Mouse (Mus musculus): ENCODE results near the gene Afap1l2. TPM values are rescaled to one million over a fixed set of nuclear protein-coding genes. Genes with fewer than 3 reads are reported as not detected.

Afap1l2 gene
- polyA plus RNA-seq, 1 experiment from 2014 or later: 5.5 TPM

DNA sequence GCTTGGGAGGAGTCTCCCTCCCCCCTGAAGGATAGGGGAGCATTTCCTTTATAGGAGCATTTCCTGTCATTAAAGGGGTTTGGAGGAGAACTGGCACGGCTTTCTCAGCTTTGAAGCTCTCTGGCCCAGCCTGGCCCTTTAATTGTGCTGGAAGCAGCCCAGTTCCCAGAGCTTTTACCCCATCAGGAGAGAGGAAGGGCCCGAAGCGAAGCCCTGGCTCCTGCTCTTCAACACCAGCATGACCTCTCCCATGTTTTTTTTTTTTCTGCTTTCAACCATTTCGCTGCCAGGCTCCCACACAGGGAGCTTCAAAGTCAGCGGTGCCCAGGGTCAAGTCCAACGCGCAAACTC lies 4.6 kb downstream of the Afap1l2 start:
- H3K9me3 ChIP-seq (replicated peaks; ENCODE audit: control insufficient read depth, low read length): no peaks in the 10 kb centered on the region
- H3K9ac ChIP-seq (replicated peaks; ENCODE audit: low read length): no peak overlapping the region
- H3K27me3 ChIP-seq (ENCODE audit: control insufficient read depth, insufficient read depth, low read length): peaks cover 4% of the 10 kb centered on the region
- H3K4me1 ChIP-seq (ENCODE audit: control insufficient read depth, insufficient read depth, low read length): peaks cover 2% of the 10 kb centered on the region
- WGBS: 22% methylated on average over 7 of the region's 7 CpGs
- H3K27ac ChIP-seq (replicated peaks; ENCODE audit: low read depth, low read length): no peak overlapping the region
- ATAC-seq (replicated peaks; ENCODE audit: insufficient number of reproducible peaks, low FRiP score, low TSS enrichment, low read depth) (no peak), DNase-seq (ENCODE audit: low spot score) (no peak)
- no peaks in the 10 kb centered on the region for H3K36me3 ChIP-seq (replicated peaks; ENCODE audit: control insufficient read depth, insufficient read depth, low read depth, low read length)
- H3K4me2 ChIP-seq (ENCODE audit: low read depth, low read length): no peak overlapping the region
- H3K4me3 ChIP-seq (ENCODE audit: low read depth, low read length): no peak overlapping the region

DNA sequence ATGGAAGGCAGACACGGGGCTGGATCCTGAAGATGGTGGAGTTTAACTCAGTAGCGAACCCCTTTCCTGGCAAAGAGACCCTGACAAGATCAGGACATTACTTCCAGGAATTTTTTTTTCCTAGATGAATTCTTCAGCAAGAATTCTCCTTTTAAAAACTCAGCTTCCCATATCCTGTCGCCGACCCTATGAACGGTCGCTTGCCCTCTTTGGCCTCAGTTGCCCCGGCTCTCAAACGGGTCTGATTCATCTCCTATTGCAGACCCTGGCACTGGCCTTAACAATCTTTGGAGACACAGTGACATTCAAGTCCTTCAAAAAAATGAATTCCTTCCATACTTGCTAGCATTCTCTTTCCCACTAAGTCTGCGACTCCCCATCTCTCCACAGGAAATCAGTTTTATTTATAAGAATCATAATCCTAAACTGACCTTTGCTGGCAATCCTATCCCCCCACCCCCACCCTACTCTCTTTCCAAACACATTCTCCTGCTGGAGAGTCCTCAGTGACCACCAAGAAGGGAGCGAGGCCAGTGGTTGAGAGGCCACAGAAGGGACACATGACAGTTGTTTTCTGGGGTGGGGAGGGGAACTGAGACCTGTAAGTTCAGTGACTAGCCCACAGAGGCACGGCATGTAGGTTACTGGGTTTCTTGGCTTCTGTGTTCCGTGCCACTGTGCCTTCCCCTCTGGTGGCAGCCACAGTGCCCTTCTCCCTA lies 5.1 kb downstream of the Afap1l2 start:
- WGBS: 61% methylated on average over 12 of the region's 12 CpGs
- no peak overlapping the region for H3K27ac ChIP-seq (replicated peaks; ENCODE audit: low read depth, low read length)
- DNase-seq (ENCODE audit: low spot score): no peak
- ATAC-seq (replicated peaks; ENCODE audit: insufficient number of reproducible peaks, low FRiP score, low TSS enrichment, low read depth): no peak
- no peak overlapping the region for H3K4me3 ChIP-seq (ENCODE audit: low read depth, low read length)
- H3K4me2 ChIP-seq (ENCODE audit: low read depth, low read length): no peak overlapping the region
- peaks cover 2% of the 10 kb centered on the region for H3K27me3 ChIP-seq (ENCODE audit: control insufficient read depth, insufficient read depth, low read length)
- no peaks in the 10 kb centered on the region for H3K36me3 ChIP-seq (replicated peaks; ENCODE audit: control insufficient read depth, insufficient read depth, low read depth, low read length)
- no peaks in the 10 kb centered on the region for H3K9me3 ChIP-seq (replicated peaks; ENCODE audit: control insufficient read depth, low read length)
- H3K4me1 ChIP-seq (ENCODE audit: control insufficient read depth, insufficient read depth, low read length): peaks cover 2% of the 10 kb centered on the region
- no peak overlapping the region for H3K9ac ChIP-seq (replicated peaks; ENCODE audit: low read length)

DNA sequence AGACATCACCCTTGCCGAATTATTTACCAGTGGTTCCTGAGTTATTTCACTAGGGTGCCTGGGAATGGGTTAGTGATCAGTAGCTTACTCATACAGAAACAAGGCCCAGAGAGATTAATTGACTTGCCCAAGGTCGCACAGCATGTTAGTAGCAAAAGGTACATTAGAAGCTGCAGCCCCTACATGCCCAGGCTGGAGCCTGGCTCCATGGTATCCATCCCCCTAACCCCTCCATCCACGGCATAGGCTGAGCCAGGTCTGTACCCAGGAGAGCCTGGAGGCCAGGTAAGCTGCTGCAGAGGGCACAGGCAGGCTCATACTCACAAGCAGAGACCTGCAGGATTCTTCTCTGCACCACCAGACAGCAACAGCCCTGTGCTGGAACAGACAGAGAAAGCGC lies 6.1 kb downstream of the Afap1l2 start:
- 86% methylated on average over 4 of the region's 4 CpGs for WGBS

DNA sequence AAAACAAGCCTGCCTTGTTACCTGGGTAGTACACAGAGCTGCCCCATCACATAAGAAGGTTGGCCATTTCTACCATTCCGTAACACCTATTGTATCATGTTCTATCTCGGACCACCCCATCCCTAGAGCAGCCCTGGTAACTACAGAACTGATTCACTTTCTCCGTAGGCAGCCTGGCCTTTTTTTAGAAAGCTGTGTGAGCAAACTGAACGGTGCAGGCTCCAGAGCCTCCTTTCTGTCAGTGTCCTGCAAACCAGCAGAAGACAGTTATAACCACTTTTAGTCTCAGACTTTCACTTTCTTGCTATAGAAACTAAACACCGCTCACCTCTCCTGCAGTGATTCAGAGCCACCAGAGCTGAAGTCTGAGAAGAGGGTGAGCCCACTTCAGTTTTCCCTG lies 7.4 kb downstream of the Afap1l2 start:
- H3K4me1 ChIP-seq (ENCODE audit: control insufficient read depth, insufficient read depth, low read length): peaks cover 5% of the 10 kb centered on the region
- no peaks in the 10 kb centered on the region for H3K27me3 ChIP-seq (ENCODE audit: control insufficient read depth, insufficient read depth, low read length)
- DNase-seq (ENCODE audit: low spot score) (no peak), ATAC-seq (replicated peaks; ENCODE audit: insufficient number of reproducible peaks, low FRiP score, low TSS enrichment, low read depth) (no peak)
- H3K27ac ChIP-seq (replicated peaks; ENCODE audit: low read depth, low read length): no peak overlapping the region
- no peaks in the 10 kb centered on the region for H3K9me3 ChIP-seq (replicated peaks; ENCODE audit: control insufficient read depth, low read length)
- H3K4me2 ChIP-seq (ENCODE audit: low read depth, low read length): no peak overlapping the region
- H3K4me3 ChIP-seq (ENCODE audit: low read depth, low read length): no peak overlapping the region
- H3K9ac ChIP-seq (replicated peaks; ENCODE audit: low read length): no peak overlapping the region
- H3K36me3 ChIP-seq (replicated peaks; ENCODE audit: control insufficient read depth, insufficient read depth, low read depth, low read length): no peaks in the 10 kb centered on the region
- WGBS: 87% methylated on average over 5 of the region's 5 CpGs

More for the DNA sequence above, 6.1 kb downstream of the Afap1l2 start:
- Histone ChIP-seq H3K27ac (replicated peaks; ENCODE audit: low read depth, low read length) (no peak overlapping the region), H3K4me3 (ENCODE audit: low read depth, low read length) (no peak overlapping the region), H3K36me3 (replicated peaks; ENCODE audit: control insufficient read depth, insufficient read depth, low read depth, low read length) (no peaks in the 10 kb centered on the region), H3K9me3 (replicated peaks; ENCODE audit: control insufficient read depth, low read length) (no peaks in the 10 kb centered on the region), H3K9ac (replicated peaks; ENCODE audit: low read length) (no peak overlapping the region), H3K4me2 (ENCODE audit: low read depth, low read length) (no peak overlapping the region), H3K27me3 (ENCODE audit: control insufficient read depth, insufficient read depth, low read length) (no peaks in the 10 kb centered on the region), H3K4me1 (ENCODE audit: control insufficient read depth, insufficient read depth, low read length) (peaks cover 5% of the 10 kb centered on the region)
- ATAC-seq (replicated peaks; ENCODE audit: insufficient number of reproducible peaks, low FRiP score, low TSS enrichment, low read depth) (no peak), DNase-seq (ENCODE audit: low spot score) (no peak)

DNA sequence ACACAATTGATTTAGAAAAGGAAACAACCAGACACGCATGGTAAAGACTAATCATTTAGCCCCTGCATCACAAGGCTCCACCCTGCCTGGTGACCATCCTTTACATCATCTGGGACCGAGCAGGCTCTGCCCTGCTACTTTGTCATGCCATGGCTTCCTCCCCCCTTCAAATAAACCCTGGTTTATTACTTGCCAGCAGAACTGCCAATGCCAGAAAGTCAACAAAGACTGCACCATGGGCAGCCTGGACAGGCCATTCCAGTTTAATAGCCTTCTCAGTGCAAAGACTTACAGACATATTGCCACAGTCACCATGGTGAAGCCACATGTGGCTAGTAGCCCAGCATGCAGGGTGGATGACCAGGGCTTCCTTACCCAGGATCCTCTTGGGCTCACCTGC lies 8.2 kb downstream of the Afap1l2 start:
- Histone ChIP-seq H3K4me3 (ENCODE audit: low read depth, low read length) (no peak overlapping the region), H3K4me2 (ENCODE audit: low read depth, low read length) (no peak overlapping the region), H3K27me3 (ENCODE audit: control insufficient read depth, insufficient read depth, low read length) (no peaks in the 10 kb centered on the region), H3K9me3 (replicated peaks; ENCODE audit: control insufficient read depth, low read length) (no peaks in the 10 kb centered on the region), H3K4me1 (ENCODE audit: control insufficient read depth, insufficient read depth, low read length) (peaks cover 5% of the 10 kb centered on the region), H3K36me3 (replicated peaks; ENCODE audit: control insufficient read depth, insufficient read depth, low read depth, low read length) (no peaks in the 10 kb centered on the region), H3K9ac (replicated peaks; ENCODE audit: low read length) (no peak overlapping the region), H3K27ac (replicated peaks; ENCODE audit: low read depth, low read length) (no peak overlapping the region)
- DNase-seq (ENCODE audit: low spot score) (no peak), ATAC-seq (replicated peaks; ENCODE audit: insufficient number of reproducible peaks, low FRiP score, low TSS enrichment, low read depth) (no peak)
- 80% methylated on average over 2 of the region's 2 CpGs for WGBS

DNA sequence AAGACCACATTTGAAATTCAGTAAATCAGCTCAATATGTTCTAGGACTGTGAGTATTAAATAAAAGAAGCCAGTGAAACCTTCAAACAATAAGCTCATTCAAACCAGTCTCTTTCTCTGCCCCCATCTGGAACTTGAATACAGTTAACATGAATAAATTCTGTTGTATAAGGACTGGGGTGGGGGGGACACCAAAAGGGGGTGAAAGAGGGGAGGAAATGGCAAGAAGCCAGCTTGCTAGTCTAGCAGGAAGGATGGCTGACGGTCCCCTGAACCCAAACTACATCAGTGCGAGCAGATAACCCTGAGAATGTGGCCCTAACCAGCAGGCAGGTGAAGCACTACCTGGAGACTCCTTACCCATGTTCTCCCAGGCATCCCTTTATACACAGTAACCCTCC lies 9.1 kb downstream of the Afap1l2 start:
- peak overlapping the region; percentile 52 for H3K27ac ChIP-seq (replicated peaks; ENCODE audit: low read depth, low read length)
- peak; percentile 18 for DNase-seq (ENCODE audit: low spot score)
- H3K4me3 ChIP-seq (ENCODE audit: low read depth, low read length): no peak overlapping the region
- ATAC-seq (replicated peaks; ENCODE audit: insufficient number of reproducible peaks, low FRiP score, low TSS enrichment, low read depth): no peak
- H3K4me1 ChIP-seq (ENCODE audit: control insufficient read depth, insufficient read depth, low read length): peaks cover 5% of the 10 kb centered on the region
- no peaks in the 10 kb centered on the region for H3K36me3 ChIP-seq (replicated peaks; ENCODE audit: control insufficient read depth, insufficient read depth, low read depth, low read length)
- H3K9me3 ChIP-seq (replicated peaks; ENCODE audit: control insufficient read depth, low read length): no peaks in the 10 kb centered on the region
- 64% methylated on average over 2 of the region's 2 CpGs for WGBS
- H3K27me3 ChIP-seq (ENCODE audit: control insufficient read depth, insufficient read depth, low read length): no peaks in the 10 kb centered on the region
- H3K4me2 ChIP-seq (ENCODE audit: low read depth, low read length): no peak overlapping the region
- no peak overlapping the region for H3K9ac ChIP-seq (replicated peaks; ENCODE audit: low read length)

DNA sequence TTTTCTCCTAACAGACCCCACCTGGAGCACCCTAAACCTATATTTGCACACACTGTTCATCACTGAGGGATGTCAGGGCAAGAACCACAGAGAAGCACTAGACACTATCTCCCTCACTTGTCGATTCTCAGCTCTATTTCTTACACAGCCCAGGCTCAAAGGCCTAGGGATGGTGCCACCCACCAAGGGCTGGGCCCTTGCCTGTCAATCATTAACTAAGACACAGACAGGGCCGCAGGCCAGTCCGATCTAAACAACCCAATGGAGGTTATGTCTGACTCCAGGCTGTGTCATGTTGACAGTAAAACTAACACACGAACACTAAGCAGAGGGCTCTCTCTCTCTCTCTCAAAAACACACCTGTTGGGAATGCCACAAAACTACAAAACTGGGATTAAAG lies 9.7 kb downstream of the Afap1l2 start:
- Histone ChIP-seq H3K27me3 (ENCODE audit: control insufficient read depth, insufficient read depth, low read length) (no peaks in the 10 kb centered on the region), H3K27ac (replicated peaks; ENCODE audit: low read depth, low read length) (peak overlapping the region; percentile 66), H3K9ac (replicated peaks; ENCODE audit: low read length) (no peak overlapping the region), H3K9me3 (replicated peaks; ENCODE audit: control insufficient read depth, low read length) (no peaks in the 10 kb centered on the region), H3K36me3 (replicated peaks; ENCODE audit: control insufficient read depth, insufficient read depth, low read depth, low read length) (no peaks in the 10 kb centered on the region), H3K4me2 (ENCODE audit: low read depth, low read length) (no peak overlapping the region), H3K4me3 (ENCODE audit: low read depth, low read length) (no peak overlapping the region), H3K4me1 (ENCODE audit: control insufficient read depth, insufficient read depth, low read length) (peaks cover 5% of the 10 kb centered on the region)
- DNase-seq (ENCODE audit: low spot score): no peak
- ATAC-seq (replicated peaks; ENCODE audit: insufficient number of reproducible peaks, low FRiP score, low TSS enrichment, low read depth): no peak
- WGBS: 73% methylated on average over 4 of the region's 4 CpGs

DNA sequence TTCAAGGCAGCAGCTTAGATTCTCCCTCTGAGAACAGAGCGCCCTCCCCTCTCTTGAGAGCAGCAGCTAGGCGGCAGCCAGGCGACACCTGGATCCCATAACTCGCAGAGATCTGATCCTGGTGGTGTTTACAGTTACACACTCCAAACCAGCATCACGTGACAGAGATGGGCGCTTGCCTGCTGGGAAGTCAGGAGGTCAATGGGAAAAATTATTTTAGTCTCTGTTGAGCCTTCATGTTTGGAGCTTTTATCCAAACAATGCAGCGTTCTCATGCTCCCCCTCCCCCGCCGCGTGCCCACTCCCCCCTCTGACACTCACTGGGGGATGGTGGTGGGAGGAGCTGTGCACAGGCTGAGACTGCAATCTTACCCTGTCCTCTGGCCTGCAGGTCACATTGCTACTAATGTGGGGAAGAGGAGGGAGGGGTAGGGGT lies 10.8 kb downstream of the Afap1l2 start:
- no peak overlapping the region for H3K4me3 ChIP-seq (ENCODE audit: low read depth, low read length)
- peak overlapping the region; percentile 66 for H3K27ac ChIP-seq (replicated peaks; ENCODE audit: low read depth, low read length)
- peak; percentile 82 for ATAC-seq (replicated peaks; ENCODE audit: insufficient number of reproducible peaks, low FRiP score, low TSS enrichment, low read depth)
- peak; percentile 94 for DNase-seq (ENCODE audit: low spot score)
- WGBS: 0% methylated on average over 10 of the region's 10 CpGs
- H3K4me1 ChIP-seq (ENCODE audit: control insufficient read depth, insufficient read depth, low read length): peaks cover 5% of the 10 kb centered on the region
- peak overlapping the region; percentile 25 for H3K4me2 ChIP-seq (ENCODE audit: low read depth, low read length)
- no peaks in the 10 kb centered on the region for H3K9me3 ChIP-seq (replicated peaks; ENCODE audit: control insufficient read depth, low read length)
- H3K27me3 ChIP-seq (ENCODE audit: control insufficient read depth, insufficient read depth, low read length): no peaks in the 10 kb centered on the region
- no peaks in the 10 kb centered on the region for H3K36me3 ChIP-seq (replicated peaks; ENCODE audit: control insufficient read depth, insufficient read depth, low read depth, low read length)
- H3K9ac ChIP-seq (replicated peaks; ENCODE audit: low read length): no peak overlapping the region; the same call in 1 of the 2 replicates
